14 mouse cellular contexts compared by ENCODE assay signal in genomic region chr3:62464276-62464675, GRCm38 (mm10).
"Had no signal": no experiment of that assay in that cellular context is flagged by ENCODE, and none has a peak within 500 bp of the region (broad histone marks: within the 10 kb centered on the region; RNA-seq: fewer than 3 reads in every experiment).

No protein-coding gene starts in this region.

- H3K4me2 ChIP-seq: kidney, embryonic 15.5 days; limb, embryonic 12.5 days; midbrain, embryonic 11.5 days; midbrain, embryonic 15.5 days; neural tube, embryonic 12.5 days had no signal

- H3K27ac ChIP-seq: kidney, embryonic 15.5 days; limb, embryonic 12.5 days; midbrain, embryonic 15.5 days; neural tube, embryonic 12.5 days had no signal

- H3K4me1 ChIP-seq: kidney, embryonic 15.5 days; limb, embryonic 12.5 days; midbrain, embryonic 15.5 days; neural tube, embryonic 12.5 days had no signal

- H3K27me3 ChIP-seq: kidney, embryonic 15.5 days; limb, embryonic 12.5 days; midbrain, embryonic 15.5 days; neural tube, embryonic 12.5 days had no signal

- H3K9ac ChIP-seq: kidney, embryonic 15.5 days; limb, embryonic 12.5 days; midbrain, embryonic 15.5 days; neural tube, embryonic 12.5 days had no signal

- ATAC-seq: inflammation-experienced regulatory T-cells, adult 6 months; lung, postnatal 0 days; midbrain, embryonic 15.5 days had no signal

- H3K4me3 ChIP-seq: kidney, embryonic 15.5 days; limb, embryonic 12.5 days; midbrain, embryonic 15.5 days; neural tube, embryonic 12.5 days had no signal

- DNase-seq: kidney, adult 2 months; kidney, postnatal 14 days; lung, adult 2 months; lung, postnatal 36 days; spleen, adult 18-20 months; thymus, adult 18-20 months; thymus, postnatal 25 days had no signal

- H3K9me3 ChIP-seq: kidney, embryonic 15.5 days; limb, embryonic 12.5 days; midbrain, embryonic 15.5 days; neural tube, embryonic 12.5 days had no signal
